Mouse (Mus musculus) ES-Bruce4 (cell line): ENCODE results near the gene Srebf1.

Source experiments
- CTCF ChIP-seq: IDR thresholded peaks from one replicate; pipeline ENCODE4 v1.8.1; 2011; ENCODE audit warnings: low read depth, low read length
- EP300 ChIP-seq: IDR thresholded peaks from 2 replicates; pipeline ENCODE4 v1.6.1; 2011; ENCODE audit warnings: low read depth, low read length; ENCODE audit not compliant: insufficient read depth
- POLR2A ChIP-seq: IDR thresholded peaks from one replicate; pipeline ENCODE4 v1.8.1; 2011; ENCODE audit warnings: low read length; ENCODE audit not compliant: insufficient read depth

GRCm38 (mm10) chr11:60200384-60200783 is 22.0 kb downstream of the Srebf1 start:
- no peak for TF ChIP-seq CTCF
- TF ChIP-seq POLR2A = no peak
- TF ChIP-seq EP300 = no peak
